Mouse (Mus musculus) ES-E14 (cell line): ENCODE results near the gene Kremen1. TPM values are rescaled to one million over a fixed set of nuclear protein-coding genes. Genes with fewer than 3 reads are reported as not detected.

Source experiments
- DNase-seq: peaks from one replicate; pipeline ENCODE4 v3.0.0-alpha.2; 2013; ENCODE audit warnings: low read depth, low spot score
- H3K27ac ChIP-seq: 2 replicates; pipeline ENCODE4 v1.5.1; 2012; ENCODE audit warnings: low read depth, mild to moderate bottlenecking, low read length, moderate library complexity, mixed read lengths; ENCODE audit not compliant: poor library complexity, insufficient read depth, severe bottlenecking
- H3K36me3 ChIP-seq: 2 replicates; pipeline ENCODE4 v1.6.1; 2012; ENCODE audit warnings: mild to moderate bottlenecking, low read length, moderate library complexity, mixed read lengths; ENCODE audit not compliant: control insufficient read depth, poor library complexity, insufficient read depth, severe bottlenecking
- H3K4me1 ChIP-seq, 2 experiments: fragments of 150-350 bp in 1 of 2; sonication (generic) in 1 of 2; 2 replicates each; pipeline ENCODE4 v1.6.1; 2012; ENCODE audit warnings: low read length in 2 of 2, mild to moderate bottlenecking in 1 of 2, mixed read lengths in 1 of 2; ENCODE audit not compliant: control insufficient read depth in 2 of 2, insufficient read depth in 2 of 2, poor library complexity in 1 of 2
- H3K4me3 ChIP-seq, 2 experiments: fragments of 150-350 bp in 1 of 2; sonication (generic) in 1 of 2; 2 replicates each; pipeline ENCODE4 v1.5.1; 2012; ENCODE audit warnings: low read length in 2 of 2, low read depth in 1 of 2, mild to moderate bottlenecking in 1 of 2, mixed read lengths in 1 of 2; ENCODE audit not compliant: insufficient read depth in 1 of 2, poor library complexity in 1 of 2, severe bottlenecking in 1 of 2
- H3K9ac ChIP-seq: 2 replicates; pipeline ENCODE4 v1.6.1; 2012; ENCODE audit warnings: low read depth, mild to moderate bottlenecking, low read length, mixed read lengths; ENCODE audit not compliant: poor library complexity, insufficient read depth, severe bottlenecking
- H3K9me3 ChIP-seq: fragments of 150-350 bp; sonication (generic); 2 replicates; pipeline ENCODE4 v1.6.1; 2012; ENCODE audit warnings: low read depth, mild to moderate bottlenecking, low read length; ENCODE audit not compliant: control insufficient read depth, insufficient read depth
- CHD2 ChIP-seq: IDR thresholded peaks from 2 replicates; pipeline ENCODE4 v1.6.1; 2014; ENCODE audit warnings: mild to moderate bottlenecking, low read depth, low read length, inconsistent platforms
- HCFC1 ChIP-seq: IDR thresholded peaks from 2 replicates; pipeline ENCODE4 v1.6.1; 2012; ENCODE audit warnings: low read length, inconsistent platforms, borderline replicate concordance; ENCODE audit not compliant: insufficient read depth
- MAFK ChIP-seq: IDR thresholded peaks from 2 replicates; pipeline ENCODE4 v1.6.1; 2014; ENCODE audit warnings: mild to moderate bottlenecking, low read depth, low read length, inconsistent platforms; ENCODE audit not compliant: insufficient read depth
- ZC3H11A ChIP-seq: IDR thresholded peaks from 2 replicates; pipeline ENCODE4 v1.6.1; 2012; ENCODE audit warnings: low read depth, mild to moderate bottlenecking, inconsistent platforms, low read length, borderline replicate concordance
- ZNF384 ChIP-seq: IDR thresholded peaks from 2 replicates; pipeline ENCODE4 v1.6.1; 2012; ENCODE audit warnings: low read depth, low read length, inconsistent platforms
- in situ Hi-C, 2 experiments: fragments of 600-800 bp; cut with MboI; formaldehyde crosslinking; loops; one replicate each; pipeline ENCODE4 v1.15.1; 2025; ENCODE audit warnings: low sequenced_read_pairs in 2 of 2, inconsistent platforms in 1 of 2; ENCODE audit not compliant: unreplicated experiment in 2 of 2
- total RNA-seq: library from RNA; depleted of rRNA; stranded (reverse); fragments of 300-350 nt; gene quantifications from 2 replicates; pipeline ENCODE4 v1.2.3, GENCODE M21; 2012

Kremen1 gene
- total RNA-seq, 1 experiment = 17.9 TPM

- no peak for DNase-seq
- Histone ChIP-seq H3K9me3 (no peaks in the 10 kb centered on the region), H3K27ac (peak overlapping the region; percentile 71), H3K36me3 (peaks cover 2% of the 10 kb centered on the region; the same call in 1 of the 2 replicates), H3K4me1 (peaks cover 10 to 20% of the 10 kb centered on the region in 2 experiments), H3K4me3 (no peak overlapping the region), H3K9ac (no peak overlapping the region)
- TF ChIP-seq ZNF384 = no peak
- TF ChIP-seq CHD2 = no peak
- no peak for TF ChIP-seq ZC3H11A
- no peak for TF ChIP-seq MAFK
- TF ChIP-seq HCFC1 = no peak
- in situ Hi-C loops = no loop called here
These were observed 21.4 kb downstream of the Kremen1 start for GRCm38 (mm10) chr11:5239706-5240690.

- Histone ChIP-seq H3K9ac (no peak overlapping the region), H3K4me3 (no peak overlapping the region), H3K4me1 (no peaks in the 10 kb centered on the region), H3K36me3 (no peaks in the 10 kb centered on the region), H3K9me3 (no peaks in the 10 kb centered on the region), H3K27ac (no peak overlapping the region)
- in situ Hi-C loops = no loop called here
- no peak for DNase-seq
- TF ChIP-seq ZNF384 (no peak), CHD2 (no peak), ZC3H11A (no peak), MAFK (no peak), HCFC1 (no peak)
These were observed 41.4 kb downstream of the Kremen1 start for GRCm38 (mm10) chr11:5219910-5220447.

DNA sequence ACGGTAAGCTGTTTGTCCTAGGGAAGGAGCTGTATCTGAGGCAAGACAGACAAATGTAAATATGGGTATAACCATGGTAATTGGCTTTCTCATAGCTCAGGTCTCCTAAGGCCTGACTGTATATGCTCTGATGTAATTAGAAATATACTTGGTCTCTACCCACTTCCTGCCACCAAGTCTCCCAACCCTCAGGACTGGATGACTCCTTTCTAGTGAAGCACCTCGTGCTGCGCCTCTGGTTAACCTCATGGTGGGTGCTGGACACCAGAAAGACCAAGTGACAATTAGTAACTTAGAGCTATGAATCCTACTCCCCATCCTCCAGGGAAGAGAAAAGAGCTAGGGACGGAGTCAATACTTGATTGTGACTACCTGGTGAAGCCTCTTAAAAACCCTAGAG, 42.0 kb downstream of the Kremen1 start:
- TF ChIP-seq CHD2 (no peak), MAFK (no peak), ZNF384 (no peak), HCFC1 (no peak), ZC3H11A (no peak)
- H3K4me3 ChIP-seq = no peak overlapping the region
- no peak for DNase-seq
- no peaks in the 10 kb centered on the region for H3K36me3 ChIP-seq
- no peaks in the 10 kb centered on the region for H3K4me1 ChIP-seq
- H3K27ac ChIP-seq = no peak overlapping the region
- H3K9me3 ChIP-seq = no peaks in the 10 kb centered on the region
- no peak overlapping the region for H3K9ac ChIP-seq
- in situ Hi-C loops = no loop called here

GRCm38 (mm10) chr11:5215401-5216187, 45.8 kb downstream of the Kremen1 start:
- Histone ChIP-seq H3K9ac (no peak overlapping the region), H3K27ac (no peak overlapping the region), H3K4me3 (no peak overlapping the region), H3K4me1 (no peaks in the 10 kb centered on the region), H3K9me3 (no peaks in the 10 kb centered on the region), H3K36me3 (no peaks in the 10 kb centered on the region)
- no peak for TF ChIP-seq ZNF384
- TF ChIP-seq ZC3H11A = no peak
- no peak for TF ChIP-seq HCFC1
- TF ChIP-seq MAFK = no peak
- TF ChIP-seq CHD2 = no peak
- DNase-seq = no peak
- in situ Hi-C loops = no loop called here
